Mouse (Mus musculus) urinary bladder, adult 2 months (tissue): ENCODE data around the gene Hnrnph2. TPM values are rescaled to one million over a fixed set of nuclear protein-coding genes. Genes with fewer than 3 reads are reported as not detected.

Source experiments
- DNase-seq: peaks from one replicate; pipeline ENCODE4 v3.0.0; 2022; ENCODE audit warnings: low spot score
- polyA plus RNA-seq: library from polyadenylated mRNA; depleted of rRNA; stranded (reverse); fragments of >200 nt; gene quantifications from 2 replicates; pipeline ENCODE4 v1.2.3, GENCODE M21; 2012; rRNA removed

The Hnrnph2 gene
- 63.8 and 66.5 TPM in 2 replicates for polyA plus RNA-seq

DNA sequence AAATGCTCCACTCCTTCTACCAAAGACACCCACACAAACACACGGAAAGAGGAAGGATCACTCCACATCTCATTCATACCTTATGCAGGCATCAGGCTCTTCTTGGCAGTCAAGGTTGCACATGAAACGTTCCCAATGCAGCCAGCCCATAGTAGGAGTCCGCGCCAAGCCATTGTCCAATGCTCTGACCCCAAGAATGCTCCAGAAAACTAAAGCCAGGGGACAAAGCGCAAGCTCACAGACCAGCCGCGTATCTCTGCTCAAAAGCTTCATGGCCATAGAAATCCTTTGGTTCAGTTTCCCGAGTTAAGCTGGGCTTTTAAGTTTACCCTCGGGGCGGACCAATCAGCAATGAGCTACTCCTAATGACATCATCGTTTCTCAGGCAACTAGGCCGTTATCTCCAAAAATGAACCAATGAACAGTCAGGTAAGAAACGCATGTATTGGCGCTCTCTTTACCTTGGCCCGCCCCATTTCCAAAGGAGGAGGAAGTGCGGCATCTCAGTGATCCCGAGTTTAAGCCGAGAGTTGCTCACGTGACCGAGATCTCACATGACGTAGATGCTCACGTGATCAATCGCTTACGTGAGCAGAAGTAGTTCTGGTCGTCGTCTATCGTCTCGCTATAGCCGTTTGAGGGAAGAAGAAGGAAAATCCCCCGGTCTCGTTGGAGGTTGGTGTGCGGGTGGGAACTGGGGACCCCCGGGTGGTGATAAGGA, at the start of gene Hnrnph2, which contains the start of gene Gla:
TSS of gene Hnrnph2 (plus strand) at position 521 of the 721 bp plus-strand sequence.
TSS of gene Gla (minus strand) at position 467 of the 721 bp plus-strand sequence.
- peak; percentile 54 for DNase-seq

GRCm38 (mm10) chrX:134553326-134553725, 47.7 kb upstream of the Hnrnph2 start:
- no peak for DNase-seq

DNA sequence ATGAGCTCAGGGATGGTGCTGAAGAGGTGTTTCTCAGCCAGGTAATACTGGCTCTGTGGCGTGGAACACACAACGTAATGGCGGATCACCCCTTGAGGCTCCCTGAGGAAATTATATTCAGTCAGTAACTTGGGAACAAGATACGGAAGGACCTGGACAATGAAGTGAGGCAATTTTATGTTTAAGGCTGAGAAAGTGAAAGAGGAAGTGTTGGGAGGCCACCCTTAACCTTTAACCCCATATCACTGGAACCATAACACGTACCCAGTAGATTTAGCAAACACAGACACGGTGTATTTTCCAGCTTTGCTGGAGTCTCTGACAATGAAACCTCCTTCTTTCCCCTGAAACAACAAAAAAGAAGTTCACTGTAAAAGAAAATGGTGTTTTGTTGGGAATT, 46.6 kb upstream of the Hnrnph2 start:
- DNase-seq: no peak

- DNase-seq: no peak
Measured at GRCm38 (mm10) chrX:134564326-134564725, 36.7 kb upstream of the Hnrnph2 start.

DNA sequence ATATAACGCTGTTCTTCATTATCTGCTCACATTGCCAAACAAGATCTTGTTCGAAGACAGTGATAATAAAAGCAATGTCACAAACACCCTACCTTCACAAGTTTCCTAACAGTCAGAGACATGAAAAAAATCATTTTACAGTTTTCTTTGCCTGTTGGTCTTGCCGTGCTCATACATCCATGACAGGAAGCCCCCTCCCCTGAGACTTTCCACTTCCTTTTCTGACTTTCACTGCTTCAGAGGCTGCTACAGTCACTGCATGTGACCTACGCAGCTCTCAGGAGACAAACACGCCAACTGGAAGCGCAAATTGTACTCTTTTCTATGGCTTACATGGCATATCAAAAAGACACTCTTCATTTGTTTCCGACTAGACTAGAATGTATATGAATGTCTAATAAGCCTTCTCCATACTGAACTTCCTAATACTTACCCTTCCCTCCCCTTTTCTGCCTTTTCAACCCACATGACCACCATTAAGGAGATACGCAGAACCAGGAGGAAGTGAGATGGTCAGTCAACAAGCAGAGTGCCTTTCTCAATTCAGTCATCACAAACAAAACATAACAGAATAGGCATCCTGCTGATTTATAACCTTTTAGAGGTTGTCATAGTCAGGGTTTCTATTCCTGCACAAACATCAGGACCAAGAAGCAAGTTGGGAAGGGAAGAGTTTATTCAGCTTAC, 34.3 kb upstream of the Hnrnph2 start:
- no peak for DNase-seq

DNA sequence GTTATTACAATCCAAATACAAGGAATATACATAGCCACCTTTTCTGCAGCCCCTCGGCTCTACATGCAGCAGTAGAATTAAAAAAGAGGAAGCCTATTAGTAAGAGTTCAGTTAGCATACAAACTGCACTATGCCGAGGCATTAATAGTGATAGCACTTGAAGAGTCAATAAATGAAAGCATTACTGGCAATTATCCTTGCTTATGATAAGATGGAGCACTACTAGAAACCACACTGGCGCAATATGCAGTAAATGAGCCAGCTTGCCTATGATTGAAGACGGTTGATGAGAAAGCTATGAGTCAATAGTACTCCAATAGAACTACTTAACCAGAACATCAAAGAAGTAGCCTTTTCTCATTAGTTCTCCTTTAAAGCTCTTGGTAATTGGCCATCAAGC, 23.1 kb upstream of the Hnrnph2 start:
- no peak for DNase-seq

- no peak for DNase-seq
Measured at GRCm38 (mm10) chrX:134580528-134581305, 20.3 kb upstream of the Hnrnph2 start.

DNA sequence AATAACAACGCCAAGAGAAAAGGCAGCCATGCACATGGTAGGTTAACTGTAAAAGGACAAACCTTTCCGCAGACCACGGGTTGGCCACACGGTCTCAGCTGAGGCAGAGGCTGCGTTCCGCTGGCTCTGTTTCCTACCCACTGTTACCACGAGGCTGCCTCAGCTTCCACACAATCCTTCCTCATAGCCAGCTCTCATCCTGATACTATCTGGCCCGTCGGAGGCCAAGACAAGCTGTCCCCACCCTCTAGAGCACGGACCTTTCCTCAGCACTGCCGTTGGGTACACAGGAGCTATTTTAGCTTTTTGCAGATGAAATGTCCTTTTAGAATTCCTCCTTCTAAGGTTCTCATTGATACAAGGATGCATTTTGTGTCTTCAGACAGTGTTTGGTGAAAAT, 18.7 kb upstream of the Hnrnph2 start:
- no peak for DNase-seq

- no peak for DNase-seq
Measured at GRCm38 (mm10) chrX:134582888-134583669, 17.9 kb upstream of the Hnrnph2 start, which contains the start of gene Btk. Btk (minus strand) TSS chrX:134583570.

- DNase-seq: peak; percentile 66
Measured at GRCm38 (mm10) chrX:134585103-134586002, 15.6 kb upstream of the Hnrnph2 start, which contains the start of gene Rpl36a. Rpl36a (plus strand) TSS chrX:134585654.

- DNase-seq: no peak
Measured at GRCm38 (mm10) chrX:134586447-134586846, 14.5 kb upstream of the Hnrnph2 start.

DNA sequence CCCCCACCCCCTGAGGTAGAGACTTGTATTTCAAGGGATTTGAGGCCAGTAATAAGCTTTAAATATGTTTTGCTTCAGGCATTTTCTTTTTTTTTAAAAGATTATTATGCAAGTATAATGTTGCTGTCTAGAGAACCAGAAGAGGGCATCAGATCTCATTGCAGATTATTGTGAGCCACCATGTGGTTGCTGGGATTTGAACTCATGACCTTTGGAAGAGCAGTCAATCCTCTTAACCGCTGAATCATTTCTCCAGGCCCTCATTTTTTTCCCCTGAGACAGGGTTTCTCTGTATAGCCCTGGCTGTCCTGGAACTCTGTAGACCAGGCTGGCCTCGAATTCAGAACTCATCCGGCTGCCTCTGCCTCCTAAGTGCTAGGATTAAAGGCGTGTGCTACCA, 12.7 kb upstream of the Hnrnph2 start:
- no peak for DNase-seq

DNA sequence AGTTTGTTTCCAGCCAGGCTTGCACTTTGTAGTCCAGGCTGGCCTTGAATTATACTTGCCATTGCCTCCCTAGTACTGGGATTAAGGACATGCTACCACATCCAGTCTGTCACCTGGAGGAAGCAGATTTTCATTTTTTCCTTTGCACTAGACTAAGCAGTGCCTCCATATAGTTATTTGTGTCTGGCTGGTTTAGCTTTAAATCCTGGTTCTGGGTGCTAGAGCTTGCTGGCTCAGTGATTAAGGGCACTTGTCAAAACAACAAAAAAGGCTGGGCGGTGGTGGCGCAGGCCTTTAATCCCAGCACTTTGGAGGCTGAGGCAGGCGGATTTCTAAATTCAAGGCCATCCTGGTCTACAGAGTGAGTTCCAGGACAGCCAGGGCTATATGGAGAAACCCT, 12.0 kb upstream of the Hnrnph2 start:
- no peak for DNase-seq

DNA sequence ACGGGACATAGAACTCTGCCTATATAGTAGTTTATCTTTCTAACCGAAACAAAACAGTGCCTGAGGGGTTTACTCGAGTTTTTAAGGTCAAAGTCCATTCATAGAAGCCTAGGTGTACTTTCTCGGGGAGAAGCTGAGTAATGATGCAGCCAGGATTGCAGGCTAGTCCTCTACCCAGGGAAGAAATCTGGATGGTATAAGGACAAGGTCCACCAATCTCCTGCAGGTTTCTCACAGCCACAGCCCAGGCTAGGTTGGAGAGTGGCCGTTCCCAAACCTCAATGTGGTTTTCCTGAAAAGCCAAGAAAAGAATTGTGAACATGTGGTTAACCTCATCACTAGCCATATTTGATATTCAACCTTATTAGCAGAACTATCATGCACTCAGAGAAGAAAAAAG, 11.1 kb upstream of the Hnrnph2 start:
- DNase-seq: no peak

DNA sequence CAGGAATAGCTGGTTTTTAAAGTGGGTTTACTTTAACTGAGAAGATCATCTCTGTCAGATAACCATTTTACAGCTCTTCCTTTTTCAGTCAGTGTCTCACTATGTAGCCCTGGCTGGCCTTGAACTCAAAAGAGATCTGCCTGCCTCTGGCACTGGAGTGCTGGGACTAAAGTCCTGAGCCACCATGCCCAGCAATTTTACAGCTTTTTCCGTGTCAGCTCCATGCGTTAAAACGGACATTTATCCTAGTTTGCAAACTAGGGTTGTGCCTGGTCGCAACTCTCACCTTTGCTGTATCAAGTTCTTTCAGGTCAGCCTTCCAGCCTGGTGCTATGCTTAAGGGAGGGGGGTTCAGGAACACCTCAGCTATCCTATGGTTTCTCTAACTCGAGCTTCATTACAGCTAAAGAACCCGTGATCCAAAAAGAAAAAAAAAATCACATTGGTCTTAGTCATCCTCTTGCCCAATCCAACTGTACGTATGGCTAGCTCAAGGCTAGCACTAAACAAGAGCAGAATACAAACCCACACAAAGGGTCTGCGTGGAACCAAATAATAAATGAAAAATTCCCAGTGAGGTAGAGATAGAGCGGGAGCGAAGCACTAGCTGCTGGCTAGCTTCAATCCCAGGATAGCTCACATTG, 935 bp upstream of the Hnrnph2 start:
- no peak for DNase-seq

GRCm38 (mm10) chrX:134601380-134602120, 571 bp downstream of the Hnrnph2 start:
- DNase-seq: no peak

DNA sequence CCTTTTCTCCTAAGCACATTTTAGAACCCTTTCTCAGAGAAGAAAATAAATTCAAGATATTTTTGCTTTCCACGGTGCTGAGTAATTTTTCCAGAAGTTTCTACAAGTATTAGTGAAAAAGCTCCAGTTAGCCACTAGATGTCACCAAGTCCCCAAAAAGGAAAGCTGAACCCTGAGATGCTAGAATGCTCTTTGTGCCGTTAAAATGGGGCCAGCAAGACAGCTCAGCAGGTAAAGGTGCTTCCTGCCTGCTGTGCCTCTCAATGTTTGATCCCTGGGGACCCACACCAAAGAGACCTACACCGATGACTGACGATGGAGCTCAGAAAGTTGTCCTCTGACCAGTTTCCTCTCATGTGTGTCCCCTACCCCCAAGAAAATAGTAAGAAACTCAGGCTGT, 8.5 kb downstream of the Hnrnph2 start:
- no peak for DNase-seq

DNA sequence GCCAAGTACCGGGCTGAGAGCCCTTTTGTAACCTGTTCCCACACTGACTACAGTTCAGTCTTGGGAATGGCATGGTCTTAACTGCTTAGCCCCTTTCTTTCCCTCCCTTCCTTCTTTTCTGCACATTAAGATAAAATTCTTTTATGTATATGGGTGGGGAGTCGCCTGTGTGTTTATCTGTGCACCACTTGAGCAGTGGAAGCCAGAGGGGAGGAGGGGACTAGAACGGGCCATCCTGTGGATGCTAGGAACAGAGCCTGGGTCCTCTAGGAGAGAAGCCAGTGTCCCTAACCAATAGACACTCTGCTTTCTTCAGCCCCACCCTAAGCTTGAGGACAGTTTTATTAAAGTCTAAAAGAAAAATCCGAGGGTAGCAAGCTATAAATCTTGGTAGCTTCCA, 10.0 kb downstream of the Hnrnph2 start:
- DNase-seq: no peak

- peak; percentile 27 for DNase-seq
Measured at GRCm38 (mm10) chrX:134612285-134612959, 11.4 kb downstream of the Hnrnph2 start.
